Mouse (Mus musculus) heart, adult 9 months (tissue): ENCODE data around the gene Agk.
A peak's percentile ranks its signal among the peaks of the same experiment; 100 is the strongest.

Source experiments
- DNase-seq, 2 experiments: peaks; one replicate each; pipeline ENCODE4 v3.0.0; 2022; ENCODE audit warnings: low spot score in 2 of 2

Gene Agk

GRCm38 (mm10) chr6:40411085-40411484 is 86.1 kb downstream of the Agk start:
- DNase-seq: no peak

GRCm38 (mm10) chr6:40413046-40413445 is 88.1 kb downstream of the Agk start:
- no peak for DNase-seq

- DNase-seq: no peak
Observed at GRCm38 (mm10) chr6:40413565-40413964, 88.6 kb downstream of the Agk start.

GRCm38 (mm10) chr6:40415799-40416198 is 90.8 kb downstream of the Agk start:
- DNase-seq: no peak

- no peak for DNase-seq
Observed at GRCm38 (mm10) chr6:40418386-40418785, 93.4 kb downstream of the Agk start.

GRCm38 (mm10) chr6:40421099-40421498 is 96.1 kb downstream of the Agk start:
- DNase-seq: no peak

GRCm38 (mm10) chr6:40423013-40423412 is 98.0 kb downstream of the Agk start:
- DNase-seq: peak in 1 of 2 experiments; percentile 11

- DNase-seq: peak in 1 of 2 experiments; percentile 24
Observed at GRCm38 (mm10) chr6:40423774-40424173, 98.8 kb downstream of the Agk start.

GRCm38 (mm10) chr6:40427441-40427840 is 102.5 kb downstream of the Agk start:
- no peak for DNase-seq

GRCm38 (mm10) chr6:40428696-40429095 is 103.7 kb downstream of the Agk start:
- DNase-seq: no peak

GRCm38 (mm10) chr6:40429521-40429931 is 104.6 kb downstream of the Agk start:
- no peak for DNase-seq

GRCm38 (mm10) chr6:40430251-40430650 is 105.3 kb downstream of the Agk start:
- peak in 1 of 2 experiments; percentile 6 for DNase-seq

- no peak for DNase-seq
Observed at GRCm38 (mm10) chr6:40430878-40431277, 105.9 kb downstream of the Agk start.

GRCm38 (mm10) chr6:40431356-40431755 is 106.4 kb downstream of the Agk start:
- no peak for DNase-seq

GRCm38 (mm10) chr6:40431812-40432211 is 106.8 kb downstream of the Agk start:
- DNase-seq: no peak

GRCm38 (mm10) chr6:40432346-40433275 is 107.6 kb downstream of the Agk start:
- DNase-seq: no peak

GRCm38 (mm10) chr6:40434697-40435096 is 109.7 kb downstream of the Agk start:
- no peak for DNase-seq

GRCm38 (mm10) chr6:40435151-40436046 is 110.4 kb downstream of the Agk start:
- DNase-seq: peak; percentile 7 to 14

GRCm38 (mm10) chr6:40436047-40436483 is 111.1 kb downstream of the Agk start, which contains the start of gene E330009J07Rik:
E330009J07Rik (minus strand) TSS chr6:40436135.
- peak; percentile 75 to 77 for DNase-seq

- no peak for DNase-seq
Observed at GRCm38 (mm10) chr6:40438936-40439335, 114.0 kb downstream of the Agk start, which contains the start of gene Wee2. Wee2 (plus strand) TSS chr6:40439088.

GRCm38 (mm10) chr6:40439731-40440130 is 114.8 kb downstream of the Agk start:
- no peak for DNase-seq

GRCm38 (mm10) chr6:40441276-40441675 is 116.3 kb downstream of the Agk start:
- no peak for DNase-seq
